Mouse (Mus musculus): ENCODE data around the gene Sar1a. TPM values are rescaled to one million over a fixed set of nuclear protein-coding genes. Genes with fewer than 3 reads are reported as not detected.

Sar1a gene
- total RNA-seq, 1 experiment from 2014 or later, result 111 TPM

DNA sequence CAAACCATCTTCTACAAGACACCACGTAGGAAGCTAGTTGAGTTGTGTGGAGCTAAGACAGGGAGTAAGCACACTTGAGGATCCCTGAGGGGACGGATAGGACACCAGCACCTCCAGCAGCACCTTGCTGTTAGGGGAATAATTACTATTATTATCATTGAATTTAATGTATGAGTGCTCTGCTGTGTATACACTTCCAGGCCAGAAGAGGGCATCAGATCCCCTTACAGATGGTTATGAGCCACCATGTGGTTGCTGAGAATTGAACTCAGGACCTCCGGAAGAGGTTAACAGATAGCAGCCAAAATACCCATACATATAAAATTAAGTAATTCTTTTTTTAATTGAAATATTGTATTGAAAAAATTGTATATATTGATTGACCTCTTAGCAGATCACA lies 9.3 kb upstream of the Sar1a start:
- no peak for ATAC-seq (replicated peaks; ENCODE audit: low read depth, poor library complexity, severe bottlenecking)

DNA sequence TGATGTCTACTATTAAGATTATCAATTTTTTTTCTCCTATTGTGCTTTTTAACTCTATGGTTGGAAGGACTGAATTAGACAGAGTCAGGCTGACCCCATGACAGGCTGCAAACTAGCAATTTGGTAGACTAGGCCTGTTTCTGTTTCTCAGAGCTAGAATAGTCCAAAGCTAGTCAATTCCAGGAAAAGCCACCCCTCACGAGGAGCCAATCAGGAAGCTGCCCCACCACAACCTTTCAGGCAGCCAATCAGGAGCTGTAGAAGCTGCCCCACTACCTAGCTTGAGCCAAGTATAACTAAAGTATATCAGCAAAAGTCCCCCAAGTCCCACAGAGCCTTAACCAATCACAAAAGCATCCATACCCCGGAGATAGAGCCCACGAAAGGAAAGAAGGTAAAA lies 4.2 kb upstream of the Sar1a start:
- ATAC-seq (replicated peaks; ENCODE audit: low read depth, poor library complexity, severe bottlenecking), result 0 out of 2 replicates have a peak, but pooled peaks have one; percentile 12

DNA sequence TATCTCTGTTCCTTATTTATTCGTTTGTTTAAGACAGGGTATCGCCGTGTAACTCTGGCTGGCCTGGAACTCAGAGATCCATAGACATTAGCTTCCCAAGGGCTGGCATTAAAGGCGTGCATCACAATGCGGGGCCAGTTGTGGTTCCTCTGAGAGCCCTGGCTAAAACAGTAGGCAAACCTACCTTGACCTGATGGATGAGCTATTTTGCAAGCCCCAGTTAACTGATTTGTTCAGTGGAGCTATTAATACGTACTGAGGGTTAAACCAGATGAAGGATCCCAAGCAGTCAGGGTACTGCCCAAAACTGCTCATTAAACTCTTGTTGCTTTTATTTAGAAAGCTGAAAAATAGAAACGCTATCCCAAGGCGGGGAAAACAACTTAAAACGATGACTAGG lies 554 bp upstream of the Sar1a start:
- ATAC-seq (replicated peaks; ENCODE audit: low read depth, poor library complexity, severe bottlenecking), result no peak

DNA sequence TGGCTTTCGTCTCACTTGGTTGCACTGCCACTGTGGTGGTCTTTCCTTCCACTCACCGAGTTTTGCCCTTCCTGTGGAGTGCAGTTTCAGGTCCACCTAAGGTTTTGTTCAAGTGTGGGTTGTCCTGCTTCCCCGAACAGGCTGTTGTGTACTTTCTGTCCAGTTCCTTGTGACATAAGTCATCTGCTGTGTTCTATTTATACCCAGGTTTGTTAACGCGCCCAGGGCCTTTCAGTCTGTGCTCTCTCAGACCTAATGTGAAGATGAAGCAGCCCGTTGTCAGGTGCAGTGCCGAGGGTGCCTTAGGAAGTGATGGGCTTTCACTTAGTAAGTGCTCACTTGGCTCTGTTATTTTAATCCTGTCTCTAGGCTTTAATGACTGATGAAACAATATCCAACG lies 9.3 kb downstream of the Sar1a start:
- ATAC-seq (replicated peaks; ENCODE audit: low read depth, poor library complexity, severe bottlenecking), result no peak

DNA sequence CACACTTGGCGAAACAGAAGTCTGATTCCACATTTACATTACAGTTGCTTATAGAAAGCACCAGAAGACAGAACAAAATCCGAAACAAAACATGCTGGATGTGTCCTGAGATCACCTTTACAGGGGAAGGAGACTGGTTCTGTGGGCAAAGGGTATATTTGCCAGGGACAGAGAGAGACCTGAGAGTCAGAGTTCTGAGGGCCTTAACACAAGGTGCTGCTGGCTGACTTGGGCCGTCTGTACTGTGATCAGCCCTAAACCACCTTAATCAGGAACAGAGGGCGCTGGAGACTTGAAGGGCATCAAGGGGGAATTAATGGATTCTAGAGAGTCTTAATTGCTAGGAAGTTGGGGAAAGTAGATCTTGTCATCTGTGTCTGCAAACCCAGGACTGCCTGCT lies 13.5 kb downstream of the Sar1a start:
- ATAC-seq (replicated peaks; ENCODE audit: low read depth, poor library complexity, severe bottlenecking), result no peak

DNA sequence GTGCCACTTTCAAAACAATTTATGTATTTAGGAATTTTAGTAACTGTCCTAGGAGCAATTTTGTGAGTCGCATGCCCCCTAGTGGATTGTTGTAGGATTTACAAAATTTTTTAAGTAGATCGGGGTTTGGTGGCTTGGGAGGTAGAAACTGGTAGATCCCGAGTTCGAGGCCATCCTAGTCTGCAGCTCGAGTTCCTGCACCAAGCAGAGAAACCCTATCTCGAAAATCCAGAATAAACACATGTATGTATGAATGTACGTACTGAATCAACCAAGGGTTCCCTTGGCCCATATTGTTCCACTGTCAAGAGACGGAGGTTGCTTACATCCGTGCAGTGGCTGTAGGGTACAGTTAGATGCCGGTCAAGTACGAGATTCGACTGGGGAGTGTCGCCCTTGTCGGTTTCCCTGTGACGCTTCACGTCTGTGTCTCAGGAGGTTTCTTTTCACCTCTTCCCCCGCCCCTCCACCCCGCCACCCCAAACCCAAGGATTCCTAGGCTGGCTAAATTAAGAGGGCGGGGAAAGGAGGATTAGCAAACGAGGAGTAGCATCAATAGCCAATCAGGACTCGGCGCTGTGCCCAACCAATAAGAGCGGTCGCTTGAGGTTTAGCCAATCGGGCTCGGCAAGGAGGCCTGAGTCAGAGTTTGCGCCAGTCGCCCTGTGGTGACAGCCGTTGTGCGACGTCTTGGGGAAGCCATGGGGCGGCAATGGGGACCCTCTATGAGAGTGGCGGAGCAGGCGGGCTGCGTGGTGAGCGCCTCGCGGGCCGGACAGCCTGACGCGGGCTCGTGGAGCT lies 15.0 kb downstream of the Sar1a start, which contains the start of gene Tysnd1:
Gene Tysnd1 (plus strand): TSS at position 645 of the 801 bp plus-strand sequence.
- peak; percentile 96 for ATAC-seq (replicated peaks; ENCODE audit: low read depth, poor library complexity, severe bottlenecking)

DNA sequence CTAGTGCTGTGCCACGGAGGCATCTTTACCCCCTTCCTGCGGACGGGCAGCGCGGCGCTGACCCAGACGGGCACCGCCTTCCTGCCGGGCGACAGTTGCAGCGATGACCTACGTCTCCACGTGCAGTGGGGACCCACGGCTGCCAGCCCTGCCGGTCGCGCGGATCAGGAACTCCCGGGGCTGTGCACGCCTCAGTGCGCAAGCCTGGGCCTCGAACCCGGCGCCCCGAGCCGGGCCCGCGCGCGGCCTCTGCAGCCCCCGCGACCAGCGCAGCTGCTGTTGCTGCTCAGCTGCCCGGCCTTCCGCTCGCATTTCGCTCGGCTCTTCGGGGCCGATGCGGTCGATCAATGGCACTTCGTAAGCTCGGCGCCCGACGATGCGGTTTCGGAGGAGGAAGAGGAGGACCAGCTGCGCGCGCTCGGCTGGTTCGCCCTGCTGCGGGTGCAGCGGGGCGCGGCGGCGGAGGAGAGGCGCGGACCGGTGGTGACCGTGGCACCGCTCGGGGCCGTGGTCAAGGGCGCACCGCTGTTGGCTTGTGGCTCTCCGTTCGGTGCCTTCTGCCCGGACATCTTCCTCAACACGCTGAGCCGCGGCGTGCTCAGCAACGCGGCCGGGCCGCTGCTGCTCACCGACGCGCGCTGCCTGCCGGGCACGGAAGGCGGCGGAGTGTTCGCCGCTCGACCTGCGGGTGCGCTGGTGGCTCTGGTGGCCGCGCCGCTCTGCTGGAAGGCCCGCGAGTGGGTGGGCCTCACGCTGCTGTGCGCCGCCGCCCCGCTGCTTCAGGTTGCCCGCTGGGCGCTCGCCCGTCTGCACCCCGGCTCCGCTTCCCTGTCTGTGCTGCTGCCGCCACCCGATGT lies 15.8 kb downstream of the Sar1a start:
- ATAC-seq (replicated peaks; ENCODE audit: low read depth, poor library complexity, severe bottlenecking), result 0 out of 2 replicates have a peak, but pooled peaks have one; percentile 4

DNA sequence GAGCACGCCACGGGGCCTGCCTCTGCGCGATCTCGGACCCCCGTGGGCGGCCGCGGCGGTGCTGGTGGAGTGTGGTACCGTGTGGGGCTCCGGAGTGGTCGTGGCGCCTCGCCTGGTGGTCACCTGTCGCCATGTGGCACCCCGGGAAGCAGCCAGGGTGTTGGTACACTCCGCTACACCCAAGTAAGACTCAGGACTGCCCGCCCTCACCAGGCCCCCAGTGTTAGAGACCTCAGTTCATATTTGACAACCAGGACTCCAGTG lies 16.4 kb downstream of the Sar1a start:
- no peak for ATAC-seq (replicated peaks; ENCODE audit: low read depth, poor library complexity, severe bottlenecking)

DNA sequence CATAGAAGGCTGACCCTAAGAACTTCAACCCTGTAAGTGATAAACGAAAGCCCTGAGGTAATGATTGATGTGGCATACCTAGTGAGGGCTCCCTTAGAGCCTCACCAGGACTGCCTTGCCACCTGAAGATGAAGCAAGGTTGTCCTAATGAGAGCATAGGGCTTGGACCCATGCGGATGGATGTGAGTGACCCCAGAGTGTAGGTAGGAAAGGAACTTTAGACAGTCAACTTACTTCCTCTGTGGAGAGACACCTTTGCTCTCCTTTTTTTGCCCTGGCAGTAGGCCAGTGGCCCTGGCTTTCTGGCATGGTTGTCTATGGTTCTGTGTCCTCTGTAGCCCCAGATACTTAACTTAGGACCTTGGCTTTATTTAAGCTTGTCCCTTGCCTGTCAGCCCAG lies 16.9 kb downstream of the Sar1a start:
- no peak for ATAC-seq (replicated peaks; ENCODE audit: low read depth, poor library complexity, severe bottlenecking)

DNA sequence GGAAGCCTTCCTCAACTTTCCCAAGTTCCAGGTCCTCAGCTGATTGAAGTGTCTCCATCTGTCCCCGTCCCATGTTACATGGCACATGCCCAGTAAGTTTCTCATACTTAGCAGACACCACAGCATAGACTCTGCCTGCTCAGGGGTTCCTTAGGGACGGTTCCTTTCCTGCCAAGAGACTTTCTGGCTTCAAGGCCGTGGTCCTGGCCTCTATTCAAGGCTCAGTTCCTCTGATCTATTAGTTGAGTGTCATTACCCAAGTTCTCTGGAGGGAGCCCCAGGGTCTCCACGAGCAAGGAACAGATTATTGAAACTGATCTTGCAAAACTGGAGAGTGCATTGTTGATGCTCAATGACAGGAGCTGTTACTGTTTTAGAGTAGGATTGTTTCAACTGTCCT lies 24.6 kb downstream of the Sar1a start:
- no peak for ATAC-seq (replicated peaks; ENCODE audit: low read depth, poor library complexity, severe bottlenecking)

DNA sequence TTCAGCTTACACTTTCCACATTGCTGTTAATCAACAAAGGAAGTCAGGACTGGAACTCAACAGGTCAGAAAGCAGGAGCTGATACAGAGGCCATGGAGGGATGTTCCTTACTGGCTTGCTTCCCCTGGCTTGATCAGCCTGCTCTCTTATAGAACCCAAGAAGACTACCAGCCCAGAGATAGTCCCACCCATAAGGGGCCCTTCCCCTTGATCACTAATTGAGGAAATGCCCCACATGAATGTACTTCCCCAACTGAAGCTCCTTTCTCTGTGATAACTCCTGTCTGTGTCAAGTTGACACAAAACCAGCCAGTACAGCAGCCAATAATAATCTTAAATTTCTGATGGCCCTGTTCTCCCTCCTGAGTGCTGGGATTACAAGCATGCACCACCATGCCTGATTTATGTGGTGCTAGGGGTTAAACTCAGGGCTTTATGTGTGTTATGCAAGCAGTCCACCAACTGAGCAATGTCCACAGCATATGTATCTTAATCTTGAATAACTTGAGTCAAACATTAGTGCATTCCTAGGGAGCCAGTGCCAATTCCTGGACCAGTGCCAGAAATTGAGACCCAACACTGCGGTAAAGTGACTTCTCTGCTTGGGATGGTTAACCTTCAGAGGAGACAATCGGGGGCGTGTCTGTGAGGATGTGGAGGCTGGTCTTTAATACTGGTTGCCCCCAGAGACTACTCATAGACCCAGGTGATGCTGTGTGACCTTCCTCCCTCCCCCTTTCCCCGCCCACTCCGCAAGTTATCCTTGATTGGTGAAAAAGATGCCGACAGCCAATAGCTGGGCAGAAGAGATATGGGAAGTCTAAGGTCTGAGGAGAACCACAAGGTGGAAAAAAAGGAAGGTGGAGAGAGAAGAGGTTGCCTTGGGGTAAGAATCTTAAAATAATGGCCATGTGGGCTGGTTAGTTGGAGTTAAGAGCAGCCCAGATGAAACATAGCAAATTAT lies 26.6 kb downstream of the Sar1a start:
- no peak for ATAC-seq (replicated peaks; ENCODE audit: low read depth, poor library complexity, severe bottlenecking)

DNA sequence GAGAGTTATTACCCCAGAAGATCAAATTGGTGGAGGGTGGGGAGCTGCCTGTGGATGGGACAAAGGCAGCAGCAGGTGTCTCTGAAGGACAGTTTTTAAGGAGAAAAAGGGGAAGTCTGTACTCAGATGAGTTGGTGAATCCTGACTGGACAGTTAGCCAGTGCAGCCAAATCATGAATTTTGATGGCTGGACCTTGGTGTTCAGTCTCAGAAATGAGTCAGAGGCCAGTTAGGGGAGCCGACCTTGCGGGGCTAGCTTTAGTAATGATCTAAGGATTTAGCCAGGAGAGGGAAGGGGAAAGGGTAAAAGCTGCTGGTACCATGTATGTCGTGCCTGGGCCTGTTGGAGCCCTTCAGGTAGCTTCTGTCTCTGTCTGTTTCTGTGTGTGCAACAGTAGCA lies 33.5 kb downstream of the Sar1a start:
- ATAC-seq (replicated peaks; ENCODE audit: low read depth, poor library complexity, severe bottlenecking), result no peak

DNA sequence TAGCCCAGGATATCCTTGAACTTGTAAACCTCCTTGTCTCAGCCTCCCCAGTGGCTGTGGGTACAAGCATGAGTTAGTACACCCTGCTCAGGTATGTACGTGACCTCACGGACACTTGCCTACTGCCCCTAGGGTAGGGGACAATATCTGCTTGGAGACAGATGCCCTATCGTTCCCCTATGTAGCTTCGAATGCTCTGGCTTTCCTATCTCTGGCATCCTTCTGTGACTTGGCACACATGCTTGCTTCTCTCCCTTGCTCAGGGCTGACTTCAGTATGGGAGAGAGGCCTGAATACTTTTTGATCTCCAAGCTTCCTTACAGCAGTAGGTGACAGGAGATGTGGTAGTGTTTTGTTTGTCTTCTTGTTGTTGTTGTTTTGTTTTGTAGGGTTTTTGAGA lies 34.0 kb downstream of the Sar1a start:
- ATAC-seq (replicated peaks; ENCODE audit: low read depth, poor library complexity, severe bottlenecking), result 0 out of 2 replicates have a peak, but pooled peaks have one; percentile 21

DNA sequence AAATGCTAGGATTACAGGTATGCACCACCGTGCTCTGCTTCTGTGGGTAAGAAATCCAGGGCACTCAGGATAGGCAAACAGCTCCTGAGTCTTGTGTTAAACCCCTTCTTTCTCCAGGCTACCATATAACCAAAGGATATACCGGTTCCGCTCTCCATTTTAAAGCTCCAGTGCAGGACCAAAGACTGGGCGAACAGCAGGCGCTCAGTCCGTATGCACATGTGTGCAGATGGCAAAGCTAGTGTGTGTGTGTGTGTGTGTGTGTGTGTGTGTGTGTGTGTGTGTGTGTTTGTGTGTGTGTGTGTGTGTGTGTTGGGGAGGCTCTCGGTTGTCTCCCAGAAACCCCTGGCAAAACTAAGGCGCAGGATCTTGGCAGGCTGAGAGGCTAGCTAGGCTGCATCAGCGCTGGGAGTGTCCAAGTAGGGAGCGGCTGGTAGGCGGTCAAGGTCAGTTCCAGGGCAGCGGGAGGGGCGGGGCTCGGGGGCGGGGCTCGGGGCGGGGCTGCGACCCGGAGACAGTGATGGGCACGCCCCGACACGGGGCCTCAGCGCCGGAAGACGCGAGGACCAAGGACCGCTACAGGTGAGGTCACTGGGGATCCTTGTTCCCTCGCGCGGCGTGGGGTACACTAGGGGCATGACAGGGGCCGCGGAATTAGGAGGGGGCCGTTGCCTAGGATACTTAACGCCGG lies 34.8 kb downstream of the Sar1a start, which contains the start of gene Aifm2:
Gene Aifm2 (plus strand): TSS at position 493 of the 691 bp plus-strand sequence.
- ATAC-seq (replicated peaks; ENCODE audit: low read depth, poor library complexity, severe bottlenecking), result peak; percentile 72

DNA sequence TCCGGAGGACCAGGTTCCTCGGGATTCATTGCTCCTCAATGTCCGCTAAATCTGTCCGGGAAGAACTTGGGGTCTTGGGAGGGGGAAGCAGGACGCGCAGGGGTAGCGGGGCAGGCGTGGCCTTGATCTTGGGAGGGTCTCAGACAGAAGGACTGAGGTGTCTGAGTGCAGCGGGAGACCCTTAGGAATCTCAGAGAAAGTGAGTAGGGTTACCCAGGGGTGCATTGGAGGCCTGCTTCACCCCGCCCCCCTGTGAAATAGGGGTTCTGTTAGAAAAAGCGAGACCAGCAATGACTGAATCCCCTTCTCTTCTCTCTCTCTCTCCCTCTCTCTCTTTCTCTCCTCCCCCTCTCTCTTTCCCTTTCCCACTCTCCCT lies 35.4 kb downstream of the Sar1a start:
- no peak for ATAC-seq (replicated peaks; ENCODE audit: low read depth, poor library complexity, severe bottlenecking)

DNA sequence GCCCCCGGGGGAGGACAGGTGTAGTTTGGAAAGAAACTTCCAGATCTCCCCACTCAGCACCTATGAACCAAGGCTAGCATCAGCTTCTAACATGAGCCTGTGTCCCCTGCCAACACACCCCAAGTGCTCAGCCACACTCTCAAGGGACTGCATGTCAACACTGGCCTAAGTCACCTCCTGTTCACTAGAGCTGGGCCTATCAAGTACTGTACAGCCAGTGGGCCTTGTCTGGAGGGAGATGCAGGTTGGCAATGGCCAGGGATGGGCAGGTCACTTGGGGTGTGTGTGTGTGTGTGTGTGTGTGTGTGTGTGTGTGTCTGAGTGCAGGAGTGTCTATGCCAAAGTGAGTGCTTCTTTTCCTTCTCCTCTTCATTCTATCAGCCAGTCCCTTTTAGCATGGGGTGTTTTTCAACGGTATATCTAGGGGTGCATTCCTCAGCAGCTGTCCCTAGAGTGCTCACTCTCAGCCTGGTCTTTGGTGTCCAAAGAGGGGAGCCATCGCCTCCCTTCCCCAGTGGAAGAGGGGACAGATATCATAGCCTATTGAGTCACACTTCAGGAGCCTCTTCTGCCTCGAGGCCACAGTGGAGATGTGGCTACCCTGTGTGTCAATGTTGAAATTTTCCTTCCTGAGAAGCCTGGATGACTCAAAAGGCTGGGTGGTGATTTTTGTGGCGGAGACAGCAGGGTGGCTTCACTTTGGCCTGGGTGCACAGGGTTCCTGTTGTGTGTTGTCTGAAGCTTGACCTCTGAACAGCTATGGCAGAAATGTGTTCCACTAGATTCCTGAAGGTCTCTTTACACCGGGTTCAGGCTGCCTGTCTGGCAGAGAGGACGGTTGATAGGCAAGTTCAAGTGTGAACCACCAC lies 36.1 kb downstream of the Sar1a start:
- ATAC-seq (replicated peaks; ENCODE audit: low read depth, poor library complexity, severe bottlenecking), result 0 out of 2 replicates have a peak, but pooled peaks have one; percentile 10

DNA sequence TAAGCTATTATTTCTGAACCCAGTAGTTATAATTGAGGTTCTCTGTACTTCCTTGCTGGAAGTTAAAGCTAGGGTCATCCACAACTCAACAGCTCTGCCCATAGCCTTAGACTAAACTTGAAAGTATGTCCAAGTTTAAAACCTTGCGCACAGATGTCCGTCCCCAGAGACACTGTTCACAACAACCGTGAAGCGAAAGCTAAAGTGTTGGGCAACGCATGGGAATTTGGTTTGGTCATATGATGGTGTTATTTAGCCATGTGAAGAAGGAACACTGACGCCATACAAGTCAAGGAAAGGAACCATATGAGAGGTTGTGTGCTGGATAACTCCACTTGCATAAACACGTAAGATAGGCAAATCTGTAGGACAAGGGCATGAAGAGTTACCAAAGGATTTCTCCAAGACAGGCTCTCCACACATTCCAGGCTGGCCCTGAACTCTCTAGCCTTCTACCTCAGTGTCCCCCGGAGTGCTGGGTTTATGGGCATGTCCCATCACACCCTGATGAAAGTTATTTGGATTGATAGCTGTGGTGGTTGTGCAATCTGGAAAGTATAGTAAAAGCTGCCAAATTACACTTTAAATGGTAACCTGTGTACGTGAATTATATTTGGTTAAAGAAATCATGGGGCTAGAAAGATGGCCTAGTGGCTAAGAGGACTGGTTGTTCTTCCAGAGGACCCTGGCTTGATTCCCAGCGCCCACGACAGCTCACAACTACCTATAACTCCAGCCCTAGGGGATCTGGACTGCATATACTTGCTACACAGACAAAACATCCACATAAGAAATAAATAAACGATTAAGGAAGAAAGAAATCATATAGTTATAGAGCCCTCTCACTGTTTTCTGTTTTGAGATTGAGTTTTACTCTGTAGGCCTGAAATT lies 37.6 kb downstream of the Sar1a start:
- ATAC-seq (replicated peaks; ENCODE audit: low read depth, poor library complexity, severe bottlenecking), result no peak

DNA sequence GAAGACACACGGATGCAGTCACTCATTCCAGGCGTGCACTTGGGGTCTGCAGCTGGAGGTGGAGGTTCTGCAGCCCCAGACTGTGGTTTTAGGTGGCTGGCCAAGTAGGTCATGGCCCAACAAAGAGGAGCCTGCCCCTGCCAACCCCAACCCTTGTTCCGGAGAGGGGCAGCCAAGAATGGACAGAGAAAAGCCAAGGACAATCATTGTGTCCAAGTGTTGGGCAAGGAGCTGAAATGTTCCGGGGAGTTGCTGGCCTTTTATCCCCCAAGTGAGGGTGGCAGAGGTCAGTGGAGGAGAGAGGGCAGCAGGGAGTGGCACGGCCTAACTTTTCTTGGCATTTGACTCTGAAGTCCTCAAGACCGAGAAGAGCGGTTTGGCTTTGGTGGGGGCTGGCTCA lies 40.2 kb downstream of the Sar1a start:
- no peak for ATAC-seq (replicated peaks; ENCODE audit: low read depth, poor library complexity, severe bottlenecking)
